Mouse (Mus musculus) limb, embryonic 14.5 days (tissue): ENCODE results near the gene Lmo2. TPM values are rescaled to one million over a fixed set of nuclear protein-coding genes. Genes with fewer than 3 reads are reported as not detected.

Source experiments
- ATAC-seq: fragments of 200-750 bp; cut with Nextera tagmentation; 2 replicates; pipeline ENCODE4 v1.8.0; 2017; ENCODE audit warnings: low read depth, moderate number of reproducible peaks, moderate TSS enrichment; ENCODE audit not compliant: low FRiP score
- DNase-seq: peaks from one replicate; pipeline ENCODE4 v3.0.0-alpha.2; 2015; ENCODE audit warnings: low spot score
- H3K27ac ChIP-seq: fragments of 300-500 bp; sonication (generic); replicated peaks from 2 replicates; pipeline ENCODE4 v1.5.1; 2014; ENCODE audit warnings: low read depth, mild to moderate bottlenecking, low read length, moderate library complexity, mixed read lengths
- H3K27me3 ChIP-seq: fragments of 300-500 bp; sonication (generic); 2 replicates; pipeline ENCODE4 v1.6.1; 2014; ENCODE audit warnings: low read length, mixed read lengths; ENCODE audit not compliant: control insufficient read depth, insufficient read depth
- H3K36me3 ChIP-seq: fragments of 300-500 bp; sonication (generic); 2 replicates; pipeline ENCODE4 v1.6.1; 2014; ENCODE audit warnings: mild to moderate bottlenecking, low read length, moderate library complexity, mixed read lengths; ENCODE audit not compliant: control insufficient read depth, insufficient read depth
- H3K4me1 ChIP-seq: fragments of 300-500 bp; sonication (generic); 2 replicates; pipeline ENCODE4 v1.6.1; 2014; ENCODE audit warnings: antibody characterized with exemption, low read length, mixed read lengths; ENCODE audit not compliant: control insufficient read depth, insufficient read depth
- H3K4me2 ChIP-seq: fragments of 300-500 bp; sonication (generic); replicated peaks from 2 replicates; pipeline ENCODE4 v1.6.1; 2014; ENCODE audit warnings: low read depth, mild to moderate bottlenecking, low read length, moderate library complexity; ENCODE audit not compliant: severe bottlenecking
- H3K4me3 ChIP-seq: fragments of 300-500 bp; sonication (generic); replicated peaks from 2 replicates; pipeline ENCODE4 v1.5.1; 2014; ENCODE audit warnings: low read length
- H3K9ac ChIP-seq: fragments of 300-500 bp; sonication (generic); 2 replicates; pipeline ENCODE4 v1.6.1; 2014; ENCODE audit warnings: mild to moderate bottlenecking, low read depth, low read length, moderate library complexity; ENCODE audit not compliant: severe bottlenecking
- H3K9me3 ChIP-seq: fragments of 300-500 bp; sonication (generic); 2 replicates; pipeline ENCODE4 v1.6.1; 2016; ENCODE audit warnings: low read length; ENCODE audit not compliant: control insufficient read depth
- POLR2A ChIP-seq: fragments of 200-500 bp; IDR thresholded peaks from 2 replicates; pipeline ENCODE4 v1.8.0; 2012; ENCODE audit warnings: inconsistent platforms, mild to moderate bottlenecking, moderate library complexity, borderline replicate concordance; ENCODE audit not compliant: insufficient read depth, insufficient read length; ENCODE audit errors: extremely low read depth
- WGBS: fragments of 180-500 bp; shearing (Covaris S2); extraction: QIAGEN DNeasy Blood & Tissue Kit; methylation state at CpG from one replicate; pipeline ENCODE4 v1.1.7; 2014; 5-methylcytosine and 5-hydroxymethylcytosine counted together
- polyA plus RNA-seq, 2 experiments: library from polyadenylated mRNA; depleted of rRNA in 1 of 2; stranded (reverse) in 1 of 2; unstranded in 1 of 2; fragments of >200 nt; fragmentation: Nextera tagmentation in 1 of 2; extraction: Ambion mirVana in 1 of 2; gene quantifications; 2 replicates each; pipeline versions ENCODE4 v1.2.1 to v1.2.3; 2012 to 2014

The Lmo2 gene
- polyA plus RNA-seq, 2 experiments, result 17.8 TPM

- no peak overlapping the region for H3K9ac ChIP-seq
- H3K4me1 ChIP-seq, result peaks cover 14% of the 10 kb centered on the region
- H3K27me3 ChIP-seq, result no peaks in the 10 kb centered on the region
- no peak for TF ChIP-seq POLR2A
- WGBS, result 78% methylated on average over 3 of the region's 3 CpGs
- ATAC-seq, result no peak
- peaks cover 18% of the 10 kb centered on the region for H3K36me3 ChIP-seq
- H3K9me3 ChIP-seq, result no peaks in the 10 kb centered on the region
- no peak for DNase-seq
- H3K4me2 ChIP-seq, result no peak overlapping the region
- H3K4me3 ChIP-seq, result no peak overlapping the region
- H3K27ac ChIP-seq, result no peak overlapping the region
Observed at GRCm38 (mm10) chr2:104030381-104030780, 72.6 kb downstream of the Lmo2 start.

Other genes with a start within 250 kb of the Lmo2 start
- 57.2 and 85.5 TPM in 2 replicates for gene Nat10, start 196.7 kb upstream of the Lmo2 start, polyA plus RNA-seq (2012; rRNA removed)
- gene Nat10, start 196.7 kb upstream of the Lmo2 start, polyA plus RNA-seq (2014; fragmentation: Nextera tagmentation; extraction: Ambion mirVana), result 24.0 and 28.1 TPM in 2 replicates
- 224 and 260 TPM in 2 replicates for gene Caprin1, start 160.3 kb upstream of the Lmo2 start, polyA plus RNA-seq (2012; rRNA removed)
- gene Caprin1, start 160.3 kb upstream of the Lmo2 start, polyA plus RNA-seq (2014; fragmentation: Nextera tagmentation; extraction: Ambion mirVana), result 314 and 337 TPM in 2 replicates
- gene Fbxo3, start 69.7 kb downstream of the Lmo2 start, polyA plus RNA-seq (2012; rRNA removed), result 35.9 and 40.1 TPM in 2 replicates
- 47.6 and 52.0 TPM in 2 replicates for gene Fbxo3, start 69.7 kb downstream of the Lmo2 start, polyA plus RNA-seq (2014; fragmentation: Nextera tagmentation; extraction: Ambion mirVana)
- not detected in 2 replicates for gene 4931422A03Rik, start 70.4 kb downstream of the Lmo2 start, polyA plus RNA-seq (2012; rRNA removed)
- 2.3 and 3.1 TPM in 2 replicates for gene 4931422A03Rik, start 70.4 kb downstream of the Lmo2 start, polyA plus RNA-seq (2014; fragmentation: Nextera tagmentation; extraction: Ambion mirVana)
- 0.04 and 0.12 TPM in 2 replicates for gene Gm10912, start 107.8 kb downstream of the Lmo2 start, polyA plus RNA-seq (2012; rRNA removed)
- gene Gm10912, start 107.8 kb downstream of the Lmo2 start, polyA plus RNA-seq (2014; fragmentation: Nextera tagmentation; extraction: Ambion mirVana), result not detected in 2 replicates
- gene Gm10799, start 110.6 kb downstream of the Lmo2 start, polyA plus RNA-seq (2012; rRNA removed), result not detected in 2 replicates
- not detected in 2 replicates for gene Gm10799, start 110.6 kb downstream of the Lmo2 start, polyA plus RNA-seq (2014; fragmentation: Nextera tagmentation; extraction: Ambion mirVana)
- gene Cd59b, start 111.9 kb downstream of the Lmo2 start, polyA plus RNA-seq (2012; rRNA removed), result 6.8 and 8.6 TPM in 2 replicates
- 6.0 and 6.5 TPM in 2 replicates for gene Cd59b, start 111.9 kb downstream of the Lmo2 start, polyA plus RNA-seq (2014; fragmentation: Nextera tagmentation; extraction: Ambion mirVana)
- 8.8 and 9.9 TPM in 2 replicates for gene Cd59a, start 137.8 kb downstream of the Lmo2 start, polyA plus RNA-seq (2012; rRNA removed)
- 14.4 and 17.2 TPM in 2 replicates for gene Cd59a, start 137.8 kb downstream of the Lmo2 start, polyA plus RNA-seq (2014; fragmentation: Nextera tagmentation; extraction: Ambion mirVana)
- gene A930018P22Rik, start 164.8 kb downstream of the Lmo2 start, polyA plus RNA-seq (2012; rRNA removed), result 0.10 TPM in 1 of 2 replicates, not detected in the other
- gene A930018P22Rik, start 164.8 kb downstream of the Lmo2 start, polyA plus RNA-seq (2014; fragmentation: Nextera tagmentation; extraction: Ambion mirVana), result 0.23 TPM in 1 of 2 replicates, not detected in the other